Mouse (Mus musculus) spleen, adult 2 months (tissue): Measurements from ENCODE around the gene Add3. TPM values are rescaled to one million over a fixed set of nuclear protein-coding genes. Genes with fewer than 3 reads are reported as not detected.

Source experiments
- DNase-seq, 2 experiments: peaks; one replicate each; pipeline versions ENCODE4 v3.0.0 to v3.0.0-alpha.2; 2012 to 2021; ENCODE audit warnings: low spot score in 2 of 2, low read depth in 1 of 2
- H3K27ac ChIP-seq: fragments of 200-500 bp; 2 replicates; pipeline ENCODE4 v1.5.1; 2012; ENCODE audit warnings: low read length, inconsistent platforms; ENCODE audit not compliant: insufficient read depth
- H3K27me3 ChIP-seq: fragments of 200-500 bp; 2 replicates; pipeline ENCODE4 v1.6.1; 2012; ENCODE audit warnings: mild to moderate bottlenecking, moderate library complexity, low read length, inconsistent platforms; ENCODE audit not compliant: control insufficient read depth, insufficient read depth
- H3K36me3 ChIP-seq: fragments of 200-500 bp; 2 replicates; pipeline ENCODE4 v1.6.1; 2012; ENCODE audit warnings: mild to moderate bottlenecking, low read length, inconsistent platforms; ENCODE audit not compliant: control insufficient read depth, insufficient read depth
- H3K4me1 ChIP-seq: fragments of 200-500 bp; 2 replicates; pipeline ENCODE4 v1.6.1; 2011; ENCODE audit warnings: inconsistent platforms; ENCODE audit not compliant: control insufficient read depth, insufficient read depth, insufficient read length
- H3K4me3 ChIP-seq: fragments of 200-500 bp; 2 replicates; pipeline ENCODE4 v1.5.1; 2011; ENCODE audit warnings: mild to moderate bottlenecking, inconsistent platforms; ENCODE audit not compliant: insufficient read depth, insufficient read length; ENCODE audit errors: extremely low read depth
- CTCF ChIP-seq: fragments of 200-500 bp; IDR thresholded peaks from 2 replicates; pipeline ENCODE4 v1.5.1; 2011; ENCODE audit warnings: mild to moderate bottlenecking, inconsistent platforms; ENCODE audit not compliant: insufficient read depth, insufficient read length, insufficient replicate concordance; ENCODE audit errors: extremely low read depth
- POLR2A ChIP-seq: fragments of 200-500 bp; IDR thresholded peaks from 2 replicates; pipeline ENCODE4 v1.6.1; 2011; ENCODE audit warnings: low read depth, low read length, inconsistent platforms
- WGBS: fragments of 180-500 bp; shearing (Covaris S2); methylation state at CpG from one replicate; pipeline ENCODE4 v1.1.7; 2018; 5-methylcytosine and 5-hydroxymethylcytosine counted together
- polyA plus RNA-seq: library from polyadenylated mRNA; depleted of rRNA; stranded (reverse); fragments of >200 nt; gene quantifications from 2 replicates; pipeline ENCODE4 v1.2.3, GENCODE M21; 2012; rRNA removed

Add3 gene
- polyA plus RNA-seq, 1 experiment, result 40.6 TPM

- no peaks in the 10 kb centered on the region for H3K4me1 ChIP-seq
- H3K27ac ChIP-seq, result no peak overlapping the region
- H3K27me3 ChIP-seq, result no peaks in the 10 kb centered on the region
- DNase-seq, result no peak
- no peaks in the 10 kb centered on the region for H3K36me3 ChIP-seq
- TF ChIP-seq CTCF (no peak), POLR2A (no peak)
- no peak overlapping the region for H3K4me3 ChIP-seq
- WGBS, result 88% methylated on average over 8 of the region's 8 CpGs
Observed at GRCm38 (mm10) chr19:53280254-53280653, 140.0 kb downstream of the Add3 start.

DNA sequence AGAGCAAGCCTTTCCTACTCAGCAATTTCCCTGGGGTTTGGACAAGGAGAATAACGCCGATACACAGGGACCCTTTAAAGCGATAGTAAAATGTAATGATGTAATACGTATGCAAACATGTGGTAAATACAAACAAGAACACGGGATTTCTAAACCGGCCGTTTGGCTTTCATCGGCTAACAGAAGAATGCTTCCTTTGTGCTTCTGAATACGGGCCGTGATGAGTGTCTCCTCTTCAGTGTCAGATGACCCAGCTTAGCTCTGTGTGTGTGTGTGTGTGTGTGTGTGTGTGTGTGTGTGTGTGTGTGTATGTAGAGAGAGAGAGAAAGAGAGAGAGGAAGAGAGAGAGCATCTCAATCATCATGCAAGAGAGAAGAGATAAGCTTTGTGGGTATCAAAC is 142.3 kb downstream of the Add3 start:
- TF ChIP-seq CTCF (no peak), POLR2A (no peak)
- Histone ChIP-seq H3K4me1 (no peaks in the 10 kb centered on the region), H3K27me3 (no peaks in the 10 kb centered on the region), H3K4me3 (no peak overlapping the region), H3K27ac (no peak overlapping the region), H3K36me3 (no peaks in the 10 kb centered on the region)
- no peak for DNase-seq
- 95% methylated on average over 10 of the region's 10 CpGs for WGBS

DNA sequence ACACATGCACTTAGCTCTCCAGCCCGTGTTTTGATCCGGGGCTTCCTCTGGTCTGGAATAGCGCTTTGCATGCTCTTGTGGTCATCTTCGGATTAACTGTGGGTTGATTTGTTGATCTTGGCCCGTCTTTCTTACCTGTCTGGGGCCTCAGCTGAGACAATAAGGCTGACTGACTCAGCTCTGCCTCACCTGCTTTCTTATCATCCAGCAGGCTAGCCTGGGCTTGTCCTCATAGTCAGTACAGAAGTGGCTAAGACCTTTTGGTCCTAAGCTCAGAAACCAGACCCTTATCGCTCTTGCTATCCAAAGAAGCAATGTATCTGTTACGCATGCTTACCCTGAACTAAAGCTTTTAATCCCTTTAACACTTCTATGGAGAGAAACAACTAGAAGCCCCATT is 143.5 kb downstream of the Add3 start:
- Histone ChIP-seq H3K27me3 (no peaks in the 10 kb centered on the region), H3K27ac (no peak overlapping the region), H3K4me1 (no peaks in the 10 kb centered on the region), H3K4me3 (no peak overlapping the region), H3K36me3 (no peaks in the 10 kb centered on the region)
- DNase-seq, result no peak
- no peak for TF ChIP-seq POLR2A
- no peak for TF ChIP-seq CTCF
- WGBS, result 93% methylated on average over 7 of the region's 7 CpGs

GRCm38 (mm10) chr19:53284268-53285208 is 144.3 kb downstream of the Add3 start:
- no peak for DNase-seq
- no peaks in the 10 kb centered on the region for H3K4me1 ChIP-seq

GRCm38 (mm10) chr19:53296331-53297254 is 156.3 kb downstream of the Add3 start:
- Histone ChIP-seq H3K4me1 (no peaks in the 10 kb centered on the region), H3K4me3 (no peak overlapping the region), H3K27ac (no peak overlapping the region), H3K36me3 (no peaks in the 10 kb centered on the region), H3K27me3 (no peaks in the 10 kb centered on the region)
- DNase-seq, result no peak
- WGBS, result 85% methylated on average over 23 of the region's 23 CpGs
- TF ChIP-seq CTCF, result no peak
- TF ChIP-seq POLR2A, result no peak

More at GRCm38 (mm10) chr19:53284268-53285208, 144.3 kb downstream of the Add3 start:
- Histone ChIP-seq H3K27me3 (no peaks in the 10 kb centered on the region), H3K36me3 (no peaks in the 10 kb centered on the region), H3K27ac (no peak overlapping the region), H3K4me3 (no peak overlapping the region)
- TF ChIP-seq CTCF, result no peak
- TF ChIP-seq POLR2A, result no peak
- 17% methylated on average over 20 of the region's 20 CpGs for WGBS

Other genes starting within 250 kb of the Add3 start
- 31.5 and 36.3 TPM in 2 replicates for gene Xpnpep1, start 100.2 kb upstream of the Add3 start, polyA plus RNA-seq
- 10.9 and 12.7 TPM in 2 replicates for gene Mxi1, start 170.1 kb downstream of the Add3 start, polyA plus RNA-seq
- gene Gm10197, start 231.3 kb downstream of the Add3 start, polyA plus RNA-seq, result not detected in 2 replicates